In the genomic region with DNA sequence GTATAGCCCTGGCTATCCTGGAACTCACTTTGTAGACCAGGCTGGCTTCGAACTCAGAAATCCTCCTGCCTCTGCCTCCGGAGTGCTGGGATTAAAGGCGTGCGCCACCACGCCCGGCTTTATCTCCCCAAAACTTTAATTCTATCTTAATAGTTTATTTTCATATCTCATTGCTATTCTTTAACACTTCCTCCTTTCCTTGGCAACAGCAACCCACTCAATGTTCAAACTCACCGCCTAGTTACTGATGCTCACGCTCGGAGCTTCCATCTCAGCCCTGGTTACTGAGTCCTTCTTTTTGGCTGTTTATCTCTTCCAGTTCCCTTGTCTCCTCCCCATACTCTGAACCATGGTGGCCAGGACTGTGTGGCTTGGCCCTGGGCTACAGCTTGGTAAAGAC, we compare ENCODE assay signal across 15 mouse cellular contexts. TPM values are rescaled to one million over a fixed set of nuclear protein-coding genes. Genes with fewer than 3 reads are reported as not detected.
A peak's percentile ranks its signal among the peaks of the same experiment; 100 is the strongest.
DNase-seq lines count a peak whose midpoint lies in the region; ATAC-seq and TF ChIP-seq lines count a peak whose summit lies in the region.
"Had no signal": no experiment of that assay in that cellular context is flagged by ENCODE, and none has a peak within 500 bp of the region (broad histone marks: within the 10 kb centered on the region; RNA-seq: fewer than 3 reads in every experiment).

No protein-coding gene starts in this region.

- H3K27me3 ChIP-seq in heart, embryonic 15.5 days, result no peaks in the 10 kb centered on the region
- no peaks in the 10 kb centered on the region for H3K27me3 ChIP-seq in liver, postnatal 0 days (ENCODE audit: insufficient read depth, low read length)
- no peaks in the 10 kb centered on the region for H3K27me3 ChIP-seq in liver, embryonic 11.5 days (replicated peaks; ENCODE audit: control insufficient read depth, insufficient read depth, low read length)
- no peaks in the 10 kb centered on the region for H3K27me3 ChIP-seq in testis, adult 2 months (ENCODE audit: control insufficient read depth, insufficient read depth, low read length)
- H3K27me3 ChIP-seq in small intestine, adult 2 months (ENCODE audit: control insufficient read depth, insufficient read depth, low read length), result no peaks in the 10 kb centered on the region
- H3K27me3 ChIP-seq in midbrain, embryonic 15.5 days (replicated peaks), result no peaks in the 10 kb centered on the region
- H3K27me3 ChIP-seq: forebrain, embryonic 13.5 days; hindbrain, embryonic 13.5 days; neural tube, embryonic 15.5 days had no signal

- TF ChIP-seq CTCF in liver, postnatal 0 days (IDR thresholded peaks at IDR 0.05; ENCODE audit: low read depth), result no peak
- TF ChIP-seq CTCF in testis, adult 2 months (IDR thresholded peaks at IDR 0.05; ENCODE audit: control insufficient read depth, insufficient read depth, insufficient replicate concordance, low read depth, low read length), result no peak
- no peak for TF ChIP-seq CTCF in small intestine, adult 2 months (IDR thresholded peaks at IDR 0.05; ENCODE audit: extremely low read depth, insufficient read length, insufficient replicate concordance, low read depth, low read length)

- ATAC-seq in heart, embryonic 15.5 days (replicated peaks; ENCODE audit: insufficient number of reproducible peaks, insufficient read depth, low FRiP score, low read depth), result no peak
- ATAC-seq in liver, postnatal 0 days, result no peak
- ATAC-seq in liver, embryonic 11.5 days (replicated peaks; ENCODE audit: low FRiP score), result no peak
- no peak for ATAC-seq in midbrain, embryonic 15.5 days (replicated peaks)
- ATAC-seq: forebrain, embryonic 13.5 days had no signal

- H3K4me2 ChIP-seq in heart, embryonic 15.5 days, result no peak overlapping the region
- H3K4me2 ChIP-seq in liver, postnatal 0 days (ENCODE audit: low read depth, low read length), result no peak overlapping the region
- no peak overlapping the region for H3K4me2 ChIP-seq in liver, embryonic 11.5 days
- H3K4me2 ChIP-seq in midbrain, embryonic 15.5 days, result no peak overlapping the region
- H3K4me2 ChIP-seq: forebrain, embryonic 13.5 days; hindbrain, embryonic 13.5 days; neural tube, embryonic 15.5 days had no signal

- H3K36me3 ChIP-seq in heart, embryonic 15.5 days, result 0 out of 2 replicates have a peak, but pooled peaks cover 7% of the 10 kb centered on the region
- peaks cover 8% of the 10 kb centered on the region for H3K36me3 ChIP-seq in liver, postnatal 0 days (replicated peaks; ENCODE audit: insufficient read depth, low read length)
- H3K36me3 ChIP-seq in liver, embryonic 11.5 days (ENCODE audit: control insufficient read depth, insufficient read depth, low read length), result peaks cover 11% of the 10 kb centered on the region
- H3K36me3 ChIP-seq in testis, adult 2 months (ENCODE audit: control insufficient read depth, insufficient read depth, low read length), result no peaks in the 10 kb centered on the region; the same call in 1 of the 2 replicates
- peaks cover 9% of the 10 kb centered on the region for H3K36me3 ChIP-seq in small intestine, adult 2 months (ENCODE audit: control insufficient read depth, insufficient read depth, low read length)
- peaks cover 3% of the 10 kb centered on the region; the same call in 1 of the 2 replicates for H3K36me3 ChIP-seq in midbrain, embryonic 15.5 days (replicated peaks)

- no peak for DNase-seq in heart, adult 8-10 months (ENCODE audit: low spot score)
- no peak for DNase-seq in liver, postnatal 0 days
- DNase-seq in liver, embryonic 11.5 days (ENCODE audit: low spot score), result no peak
- no peak for DNase-seq in testis, postnatal 10 days (ENCODE audit: low spot score)
- DNase-seq: right cerebral cortex, postnatal 4 days; thymus, adult 2 months had no signal

- no peak for TF ChIP-seq EP300 in liver, postnatal 0 days (IDR thresholded peaks at IDR 0.05; ENCODE audit: low read depth)

- H3K4me3 ChIP-seq in heart, embryonic 15.5 days, result no peak overlapping the region
- H3K4me3 ChIP-seq in liver, postnatal 0 days (ENCODE audit: low read depth, low read length), result no peak overlapping the region
- H3K4me3 ChIP-seq in liver, embryonic 11.5 days (ENCODE audit: low read depth, low read length), result no peak overlapping the region
- no peak overlapping the region for H3K4me3 ChIP-seq in testis, adult 2 months (ENCODE audit: control insufficient read depth, low read depth, low read length)
- no peak overlapping the region for H3K4me3 ChIP-seq in small intestine, adult 2 months (ENCODE audit: low read depth, low read length)
- no peak overlapping the region for H3K4me3 ChIP-seq in midbrain, embryonic 15.5 days
- H3K4me3 ChIP-seq: forebrain, embryonic 13.5 days; hindbrain, embryonic 13.5 days; limb, embryonic 10.5 days; midbrain, embryonic 10.5 days; neural tube, embryonic 15.5 days had no signal

- TF ChIP-seq POLR2A in testis, adult 2 months (IDR thresholded peaks at IDR 0.05; ENCODE audit: control insufficient read depth, low read depth, low read length), result no peak
- no peak for TF ChIP-seq POLR2A in small intestine, adult 2 months (IDR thresholded peaks at IDR 0.05; ENCODE audit: low read depth, low read length)

- peaks cover 21% of the 10 kb centered on the region for H3K4me1 ChIP-seq in heart, embryonic 15.5 days (replicated peaks)
- peaks cover 17% of the 10 kb centered on the region for H3K4me1 ChIP-seq in liver, postnatal 0 days (ENCODE audit: insufficient read depth)
- peaks cover 28% of the 10 kb centered on the region for H3K4me1 ChIP-seq in liver, embryonic 11.5 days (replicated peaks; ENCODE audit: control insufficient read depth, insufficient read depth, low read length)
- H3K4me1 ChIP-seq in testis, adult 2 months (ENCODE audit: control insufficient read depth, insufficient read depth, low read length), result peaks cover 5% of the 10 kb centered on the region
- H3K4me1 ChIP-seq in small intestine, adult 2 months (ENCODE audit: control insufficient read depth, insufficient read depth, insufficient read length, low read length), result peaks cover 15% of the 10 kb centered on the region
- H3K4me1 ChIP-seq in midbrain, embryonic 15.5 days, result no peaks in the 10 kb centered on the region
- H3K4me1 ChIP-seq: forebrain, embryonic 13.5 days; hindbrain, embryonic 13.5 days; neural tube, embryonic 15.5 days had no signal

- no peak overlapping the region for H3K9ac ChIP-seq in heart, embryonic 15.5 days
- no peak overlapping the region for H3K9ac ChIP-seq in liver, postnatal 0 days (replicated peaks)
- no peak overlapping the region for H3K9ac ChIP-seq in liver, embryonic 11.5 days (ENCODE audit: low read depth, low read length)
- no peak overlapping the region for H3K9ac ChIP-seq in midbrain, embryonic 15.5 days
- H3K9ac ChIP-seq: forebrain, embryonic 13.5 days; hindbrain, embryonic 13.5 days; neural tube, embryonic 15.5 days had no signal

- no peaks in the 10 kb centered on the region for H3K9me3 ChIP-seq in heart, embryonic 15.5 days (replicated peaks)
- no peaks in the 10 kb centered on the region for H3K9me3 ChIP-seq in liver, postnatal 0 days (ENCODE audit: low read length)
- no peaks in the 10 kb centered on the region for H3K9me3 ChIP-seq in liver, embryonic 11.5 days (ENCODE audit: control insufficient read depth, low read length)
- no peaks in the 10 kb centered on the region for H3K9me3 ChIP-seq in midbrain, embryonic 15.5 days
- H3K9me3 ChIP-seq: forebrain, embryonic 13.5 days; hindbrain, embryonic 13.5 days; limb, embryonic 10.5 days; midbrain, embryonic 10.5 days; neural tube, embryonic 15.5 days had no signal

- WGBS in heart, embryonic 15.5 days, result 86% methylated on average over 9 of the region's 9 CpGs
- WGBS in liver, postnatal 0 days (ENCODE audit: insufficient replicate concordance), result 84% methylated on average over 9 of the region's 9 CpGs
- WGBS in liver, embryonic 11.5 days, result 96% methylated on average over 9 of the region's 9 CpGs
- WGBS in small intestine, adult 2 months, result 87% methylated on average over 9 of the region's 9 CpGs
- WGBS in midbrain, embryonic 15.5 days, result 95% methylated on average over 9 of the region's 9 CpGs

- H3K27ac ChIP-seq in heart, embryonic 15.5 days, result peak overlapping the region; percentile 45; the same call in 1 of the 2 replicates
- peak overlapping the region; percentile 55; the same call in 1 of the 2 replicates for H3K27ac ChIP-seq in liver, postnatal 0 days (ENCODE audit: low read depth)
- no peak overlapping the region for H3K27ac ChIP-seq in liver, embryonic 11.5 days (ENCODE audit: low read depth, low read length)
- peak overlapping the region; percentile 82; the same call in 1 of the 2 replicates for H3K27ac ChIP-seq in testis, adult 2 months (ENCODE audit: control insufficient read depth, insufficient read depth, low read depth, low read length)
- H3K27ac ChIP-seq in small intestine, adult 2 months (ENCODE audit: insufficient read depth, low read depth, low read length), result peak overlapping the region; percentile 55; the same call in 1 of the 2 replicates
- no peak overlapping the region for H3K27ac ChIP-seq in midbrain, embryonic 15.5 days
- H3K27ac ChIP-seq: forebrain, embryonic 13.5 days; hindbrain, embryonic 13.5 days; limb, embryonic 10.5 days; midbrain, embryonic 10.5 days; neural tube, embryonic 15.5 days had no signal

RNA-seq across cellular contexts. Expression of gene Ecm1, which starts 7.1 kb away (rescaled TPM):
- 56.3 and 60.6 TPM in 2 replicates for polyA plus RNA-seq in heart, embryonic 15.5 days (2015; fragmentation: Nextera tagmentation; extraction: Ambion mirVana)
- total RNA-seq in heart, adult 8-10 months (2022), result 10 to 100 TPM; 36.6 to 76.5 (median 42.3) TPM
- polyA plus RNA-seq in liver, postnatal 0 days (2015; fragmentation: Nextera tagmentation; extraction: Ambion mirVana), result 81.2 and 90.1 TPM in 2 replicates
- 30.4 and 31.7 TPM in 2 replicates for polyA plus RNA-seq in liver, embryonic 11.5 days (2014; fragmentation: Nextera tagmentation; extraction: Ambion mirVana)
- polyA plus RNA-seq in testis, adult 2 months (2012; rRNA removed), result 26.7 and 37.2 TPM in 2 replicates
- 157 and 174 TPM in 2 replicates for polyA plus RNA-seq in small intestine, adult 2 months (2012; rRNA removed)
- polyA plus RNA-seq in midbrain, embryonic 15.5 days (2015; fragmentation: Nextera tagmentation; extraction: Ambion mirVana), result 11.3 and 12.3 TPM in 2 replicates

RNA-seq across cellular contexts. Expression of gene Tars2, which starts 27.7 kb away (rescaled TPM):
- 31.3 and 42.4 TPM in 2 replicates for polyA plus RNA-seq in heart, embryonic 15.5 days (2015; fragmentation: Nextera tagmentation; extraction: Ambion mirVana)
- 10 to 100 TPM; 48.1 to 51.8 (median 49.0) TPM for total RNA-seq in heart, adult 8-10 months (2022)
- polyA plus RNA-seq in liver, postnatal 0 days (2015; fragmentation: Nextera tagmentation; extraction: Ambion mirVana), result 16.4 and 21.0 TPM in 2 replicates
- 97.9 and 102 TPM in 2 replicates for polyA plus RNA-seq in liver, embryonic 11.5 days (2014; fragmentation: Nextera tagmentation; extraction: Ambion mirVana)
- polyA plus RNA-seq in testis, adult 2 months (2012; rRNA removed), result 24.7 and 25.7 TPM in 2 replicates
- 10.9 and 21.3 TPM in 2 replicates for polyA plus RNA-seq in small intestine, adult 2 months (2012; rRNA removed)
- polyA plus RNA-seq in midbrain, embryonic 15.5 days (2015; fragmentation: Nextera tagmentation; extraction: Ambion mirVana), result 49.2 and 51.1 TPM in 2 replicates

RNA-seq across cellular contexts. Expression of gene Adamtsl4, which starts 44.6 kb away (rescaled TPM):
- 6.9 and 10.6 TPM in 2 replicates for polyA plus RNA-seq in heart, embryonic 15.5 days (2015; fragmentation: Nextera tagmentation; extraction: Ambion mirVana)
- total RNA-seq in heart, adult 8-10 months (2022), result 10 to 100 TPM; 35.5 to 60.3 (median 45.4) TPM
- 2.5 and 2.6 TPM in 2 replicates for polyA plus RNA-seq in liver, postnatal 0 days (2015; fragmentation: Nextera tagmentation; extraction: Ambion mirVana)
- 0.38 and 1.2 TPM in 2 replicates for polyA plus RNA-seq in liver, embryonic 11.5 days (2014; fragmentation: Nextera tagmentation; extraction: Ambion mirVana)
- polyA plus RNA-seq in testis, adult 2 months (2012; rRNA removed), result 0.74 and 2.3 TPM in 2 replicates
- 6.4 and 8.2 TPM in 2 replicates for polyA plus RNA-seq in small intestine, adult 2 months (2012; rRNA removed)
- 1.0 TPM in 2 replicates for polyA plus RNA-seq in midbrain, embryonic 15.5 days (2015; fragmentation: Nextera tagmentation; extraction: Ambion mirVana)

Comparison
In these comparisons a context has a peak if more than half of its experiments do, and no peak if none do; other contexts are left out.
1. H3K27ac ChIP-seq: peak in heart, embryonic 15.5 days (single experiment), liver, postnatal 0 days (single experiment), testis, adult 2 months (single experiment) and small intestine, adult 2 months (single experiment); none in liver, embryonic 11.5 days (single experiment) and midbrain, embryonic 15.5 days (single experiment).